Mouse (Mus musculus): ENCODE data around the gene Gpr37l1.
A peak's percentile ranks its signal among the peaks of the same experiment; 100 is the strongest.
"Not testable (repeated sequence)": the region's sequence is repeated elsewhere in the genome, so short reads cannot be mapped to it uniquely, and the experiment has no call there.

The Gpr37l1 gene

DNA sequence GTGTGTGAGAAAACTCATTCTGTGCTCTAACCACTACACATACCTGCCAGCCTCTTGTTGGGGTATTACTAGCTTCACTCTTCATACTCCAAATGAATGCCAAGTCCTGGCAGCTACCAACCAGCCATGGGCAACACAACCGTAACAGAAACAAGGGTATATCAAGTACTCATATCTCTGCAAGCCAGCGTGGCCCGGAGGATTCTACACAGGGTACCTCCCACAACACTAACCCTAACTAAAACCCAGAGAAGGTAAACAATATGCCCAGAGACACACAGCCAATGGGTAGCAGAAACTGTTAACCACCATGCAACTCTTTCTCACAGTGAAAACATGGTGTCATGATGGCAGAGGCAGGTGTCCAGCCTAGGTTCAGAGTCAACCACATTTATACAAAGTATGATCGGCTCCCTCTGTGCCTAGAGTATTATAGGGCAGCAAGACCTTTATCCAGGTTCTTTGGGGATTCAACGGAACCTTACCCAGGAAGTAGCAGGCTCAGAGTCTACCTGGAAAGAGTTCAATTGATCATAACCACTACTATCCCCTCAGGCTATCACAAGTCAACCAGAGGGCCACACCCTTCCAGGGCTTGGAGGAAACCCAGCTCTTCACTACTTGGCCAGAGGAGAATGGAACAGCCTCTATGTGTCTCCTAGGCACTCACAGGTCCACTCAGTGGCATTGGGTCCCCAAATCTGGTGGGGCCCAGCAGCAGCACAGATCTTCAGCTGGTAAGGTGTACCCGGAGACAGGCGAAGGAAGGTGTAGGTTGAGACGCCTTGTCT is 42.7 kb downstream of the Gpr37l1 start:
- DNase-seq (ENCODE audit: low read depth, low spot score): no peak

DNA sequence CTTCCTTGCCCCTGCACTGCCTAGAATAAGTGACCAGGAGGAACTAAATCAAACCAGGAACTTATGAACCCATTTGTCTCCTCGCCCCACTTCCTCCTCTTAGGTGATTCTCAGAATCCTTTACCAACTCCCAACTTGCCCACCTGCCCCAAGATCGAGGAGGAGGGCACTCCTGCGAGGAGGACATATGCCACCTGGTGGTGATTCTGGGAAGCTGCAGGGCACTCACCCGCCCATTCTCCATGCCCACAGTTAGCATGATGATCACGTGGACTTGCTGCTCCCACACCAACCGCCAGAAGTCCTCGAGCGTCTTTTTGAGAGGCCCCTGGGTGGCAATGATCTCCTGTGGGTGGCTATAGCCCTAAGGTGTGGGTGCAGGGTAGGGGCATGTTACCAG is 54.8 kb downstream of the Gpr37l1 start:
- peak; percentile 69 for DNase-seq (ENCODE audit: low read depth, low spot score)

DNA sequence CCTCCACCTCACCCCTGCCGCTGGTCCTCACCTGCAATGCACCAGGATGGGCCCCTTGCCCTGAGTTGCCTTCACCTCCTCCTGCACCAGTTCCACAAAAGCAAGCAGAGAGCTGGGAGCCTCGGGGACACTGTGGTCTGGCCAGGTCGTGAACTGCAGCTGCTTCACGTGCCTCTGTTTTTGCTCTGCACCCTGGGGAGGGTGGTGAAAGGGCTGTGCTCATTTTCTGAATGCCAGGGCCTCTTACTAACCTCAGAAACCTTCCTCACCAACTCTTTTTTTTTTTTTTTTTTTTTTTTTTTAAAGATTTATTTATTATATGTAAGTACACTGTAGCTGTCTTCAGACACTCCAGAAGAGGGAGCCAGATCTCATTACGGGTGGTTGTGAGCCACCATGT is 56.2 kb downstream of the Gpr37l1 start:
- DNase-seq (ENCODE audit: low read depth, low spot score): not testable (repeated sequence)

Data from forelimb bud, embryonic 11.5 days (tissue).